Mouse (Mus musculus) myocyte (in vitro differentiated cells): ENCODE measurements around the gene Il20rb.

Experiments used
- E2F4 ChIP-seq: IDR thresholded peaks from one replicate; pipeline ENCODE4 v1.6.1; 2011; ENCODE audit warnings: mild to moderate bottlenecking, control low read depth, moderate library complexity; ENCODE audit not compliant: insufficient read depth
- MAX ChIP-seq: IDR thresholded peaks from one replicate; pipeline ENCODE4 v1.6.1; 2011; ENCODE audit warnings: low read depth, mild to moderate bottlenecking, control low read depth
- MYOD1 ChIP-seq, 3 experiments: IDR thresholded peaks; one replicate each; pipeline ENCODE4 v1.6.1; 2011; ENCODE audit warnings: control low read depth in 2 of 3, low read depth in 2 of 3, mild to moderate bottlenecking in 2 of 3, moderate library complexity in 1 of 3; ENCODE audit not compliant: insufficient read length in 2 of 3, control insufficient read depth in 1 of 3
- MYOG ChIP-seq, 3 experiments: IDR thresholded peaks; one replicate each; pipeline ENCODE4 v1.6.1; 2011; ENCODE audit warnings: control low read depth in 2 of 3, low read depth in 2 of 3, mild to moderate bottlenecking in 2 of 3; ENCODE audit not compliant: insufficient read length in 2 of 3, control insufficient read depth in 1 of 3, insufficient read depth in 1 of 3
- POLR2A ChIP-seq: IDR thresholded peaks from one replicate; pipeline ENCODE4 v1.6.1; 2011; ENCODE audit warnings: low read depth, mild to moderate bottlenecking, control low read depth, moderate library complexity; ENCODE audit not compliant: insufficient read length
- POLR2AphosphoS2 ChIP-seq: IDR thresholded peaks from one replicate; pipeline ENCODE4 v1.6.1; 2011; ENCODE audit warnings: low read depth, control low read depth; ENCODE audit not compliant: insufficient read length
- REST ChIP-seq: IDR thresholded peaks from one replicate; pipeline ENCODE4 v1.6.1; 2011; ENCODE audit warnings: mild to moderate bottlenecking, control low read depth, moderate library complexity; ENCODE audit not compliant: insufficient read depth, insufficient read length
- TCF12 ChIP-seq: IDR thresholded peaks from one replicate; pipeline ENCODE4 v1.6.1; 2011; ENCODE audit warnings: mild to moderate bottlenecking, control low read depth; ENCODE audit not compliant: poor library complexity, insufficient read depth, severe bottlenecking
- USF1 ChIP-seq: IDR thresholded peaks from one replicate; pipeline ENCODE4 v1.6.1; 2011; ENCODE audit warnings: low read depth, mild to moderate bottlenecking, control low read depth, moderate library complexity

DNA sequence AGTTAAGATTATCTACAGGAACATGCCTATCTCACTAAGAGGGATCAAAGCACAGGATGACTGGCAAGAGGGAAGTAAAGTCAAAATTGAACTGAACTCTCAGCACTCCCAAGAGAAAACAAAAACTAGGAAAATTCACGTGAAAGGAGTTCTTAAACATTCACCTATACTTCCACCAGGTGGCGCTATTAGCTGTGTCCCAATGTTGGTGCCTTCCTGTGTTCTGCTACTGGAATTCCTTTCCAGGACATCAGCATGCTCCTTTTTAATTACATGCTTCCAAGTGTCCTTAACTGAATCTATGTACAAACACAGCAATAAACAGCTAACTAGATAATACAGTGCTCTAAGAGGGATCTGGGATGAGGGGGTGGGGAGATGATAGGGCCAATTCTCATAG, 34.0 kb upstream of the Il20rb start:
- no peak for TF ChIP-seq POLR2A
- no peak for TF ChIP-seq USF1
- no peak for TF ChIP-seq E2F4
- no peak for TF ChIP-seq POLR2AphosphoS2
- TF ChIP-seq TCF12 = no peak
- TF ChIP-seq MYOG (IDR thresholded peaks at IDR 0.05; ENCODE audit: control insufficient read depth in 1 of 3, insufficient read depth in 1 of 3, insufficient read length in 2 of 3, low read depth in 2 of 3) = no peak
- TF ChIP-seq REST = no peak
- no peak for TF ChIP-seq MAX
- TF ChIP-seq MYOD1 (IDR thresholded peaks at IDR 0.05; ENCODE audit: control insufficient read depth in 1 of 3, insufficient read length in 2 of 3, low read depth in 2 of 3) = no peak
